22 mouse cellular contexts compared by ENCODE assay signal in the genomic region with DNA sequence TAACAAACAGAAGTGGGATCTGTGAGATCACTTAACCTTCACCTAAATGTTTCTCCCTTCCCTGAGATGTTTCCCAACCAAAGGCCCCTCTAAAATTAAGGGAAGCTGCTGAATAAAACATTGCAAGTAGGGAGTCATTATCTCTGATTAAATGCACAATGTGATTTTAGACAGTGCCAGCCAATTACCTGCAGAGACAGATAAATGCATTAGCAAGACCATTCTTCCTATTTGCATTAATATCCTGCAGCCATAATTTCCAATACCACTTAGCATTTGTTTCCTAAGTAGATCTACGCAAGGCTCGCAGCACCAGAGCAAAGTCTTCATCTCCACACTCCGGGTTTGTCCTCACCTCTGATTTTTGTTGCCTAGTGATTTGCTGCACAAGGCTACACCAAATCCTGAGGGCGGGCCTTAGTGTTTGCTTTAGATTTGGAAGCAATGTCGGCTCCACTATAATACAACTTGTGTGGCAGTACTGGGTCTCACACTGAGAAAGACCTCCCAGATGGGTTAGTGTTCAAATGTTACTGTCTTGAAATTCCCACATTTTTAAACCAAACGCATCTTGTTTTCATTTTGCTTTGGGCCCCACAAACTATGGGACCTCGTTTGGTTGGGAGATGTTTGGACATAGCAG. TPM values are rescaled to one million over a fixed set of nuclear protein-coding genes. Genes with fewer than 3 reads are reported as not detected.
DNase-seq lines count a peak whose midpoint lies in the region; ATAC-seq and TF ChIP-seq lines count a peak whose summit lies in the region.
"Had no signal": no experiment of that assay in that cellular context is flagged by ENCODE, and none has a peak within 500 bp of the region (broad histone marks: within the 10 kb centered on the region; RNA-seq: fewer than 3 reads in every experiment).

No protein-coding gene starts in this region.

- no peaks in the 10 kb centered on the region for H3K27me3 ChIP-seq in kidney, embryonic 14.5 days (ENCODE audit: control insufficient read depth, insufficient read depth, low read length)
- H3K27me3 ChIP-seq in kidney, adult 2 months (replicated peaks; ENCODE audit: control insufficient read depth, insufficient read depth, low read length) = no peaks in the 10 kb centered on the region
- H3K27me3 ChIP-seq in neural tube, embryonic 15.5 days (replicated peaks) = no peaks in the 10 kb centered on the region
- no peaks in the 10 kb centered on the region for H3K27me3 ChIP-seq in embryonic facial prominence, embryonic 15.5 days
- no peaks in the 10 kb centered on the region for H3K27me3 ChIP-seq in heart, embryonic 11.5 days (ENCODE audit: control insufficient read depth, insufficient read depth, low read length)
- H3K27me3 ChIP-seq: neural tube, embryonic 12.5 days had no signal

- no peak overlapping the region for H3K4me3 ChIP-seq in kidney, embryonic 14.5 days (ENCODE audit: low read length)
- no peak overlapping the region for H3K4me3 ChIP-seq in kidney, adult 2 months (ENCODE audit: insufficient read depth, low read depth, low read length)
- no peak overlapping the region for H3K4me3 ChIP-seq in neural tube, embryonic 15.5 days (replicated peaks)
- H3K4me3 ChIP-seq in embryonic facial prominence, embryonic 15.5 days (replicated peaks) = no peak overlapping the region
- no peak overlapping the region for H3K4me3 ChIP-seq in heart, embryonic 11.5 days (ENCODE audit: low read depth, low read length)
- H3K4me3 ChIP-seq: neural tube, embryonic 12.5 days had no signal

- TF ChIP-seq POLR2A in kidney, adult 2 months (IDR thresholded peaks at IDR 0.05; ENCODE audit: low read depth, low read length) = no peak

- H3K27ac ChIP-seq in kidney, embryonic 14.5 days (ENCODE audit: low read depth, low read length) = peak overlapping the region; percentile 49; the same call in 1 of the 2 replicates
- H3K27ac ChIP-seq in kidney, adult 2 months (ENCODE audit: insufficient read depth, low read depth, low read length) = no peak overlapping the region; the same call in 1 of the 2 replicates
- H3K27ac ChIP-seq in neural tube, embryonic 15.5 days (replicated peaks) = no peak overlapping the region
- H3K27ac ChIP-seq in embryonic facial prominence, embryonic 15.5 days (replicated peaks) = peak overlapping the region; percentile 86
- H3K27ac ChIP-seq in heart, embryonic 11.5 days (ENCODE audit: low read depth, low read length) = no peak overlapping the region
- H3K27ac ChIP-seq: neural tube, embryonic 12.5 days had no signal

- ATAC-seq in kidney, embryonic 14.5 days (ENCODE audit: low FRiP score, low TSS enrichment) = no peak
- ATAC-seq in neural tube, embryonic 15.5 days (ENCODE audit: low FRiP score) = no peak
- peak; percentile 54; the same call in 1 of the 2 replicates for ATAC-seq in embryonic facial prominence, embryonic 15.5 days (ENCODE audit: insufficient number of reproducible peaks, low FRiP score, low TSS enrichment, low read depth)
- ATAC-seq in erythroid progenitor cell, adult 5-6 weeks (replicated peaks; ENCODE audit: low FRiP score, poor library complexity, severe bottlenecking) = no peak
- ATAC-seq in heart, embryonic 11.5 days (replicated peaks; ENCODE audit: insufficient number of reproducible peaks, low FRiP score, low TSS enrichment) = no peak
- ATAC-seq: liver, postnatal 0 days had no signal

- H3K9me3 ChIP-seq in kidney, embryonic 14.5 days (ENCODE audit: control insufficient read depth, low read length) = no peaks in the 10 kb centered on the region
- H3K9me3 ChIP-seq in neural tube, embryonic 15.5 days (replicated peaks) = no peaks in the 10 kb centered on the region
- no peaks in the 10 kb centered on the region for H3K9me3 ChIP-seq in embryonic facial prominence, embryonic 15.5 days (replicated peaks)
- H3K9me3 ChIP-seq in heart, embryonic 11.5 days (replicated peaks; ENCODE audit: control insufficient read depth, low read length) = no peaks in the 10 kb centered on the region
- H3K9me3 ChIP-seq: neural tube, embryonic 12.5 days had no signal

- H3K4me2 ChIP-seq in kidney, embryonic 14.5 days (replicated peaks; ENCODE audit: low read depth, low read length) = no peak overlapping the region
- H3K4me2 ChIP-seq in neural tube, embryonic 15.5 days = no peak overlapping the region
- peak overlapping the region; percentile 31; the same call in 1 of the 2 replicates for H3K4me2 ChIP-seq in embryonic facial prominence, embryonic 15.5 days (replicated peaks)
- H3K4me2 ChIP-seq in heart, embryonic 11.5 days = no peak overlapping the region
- H3K4me2 ChIP-seq: neural tube, embryonic 12.5 days had no signal

- TF ChIP-seq CTCF in kidney, adult 2 months (conservative IDR thresholded peaks at IDR 0.05; ENCODE audit: insufficient read depth, insufficient read length, low read depth, low read length) = no peak

- H3K9ac ChIP-seq in kidney, embryonic 14.5 days (ENCODE audit: low read depth, low read length) = no peak overlapping the region
- no peak overlapping the region for H3K9ac ChIP-seq in neural tube, embryonic 15.5 days (replicated peaks)
- no peak overlapping the region for H3K9ac ChIP-seq in embryonic facial prominence, embryonic 15.5 days
- H3K9ac ChIP-seq in heart, embryonic 11.5 days (ENCODE audit: low read depth, low read length) = no peak overlapping the region
- H3K9ac ChIP-seq: liver, postnatal 0 days; neural tube, embryonic 12.5 days had no signal

- WGBS in kidney, embryonic 14.5 days = 77% methylated on average over 7 of the region's 7 CpGs
- 86% methylated on average over 7 of the region's 7 CpGs for WGBS in kidney, adult 2 months
- WGBS in neural tube, embryonic 15.5 days = 80% methylated on average over 7 of the region's 7 CpGs
- WGBS in embryonic facial prominence, embryonic 15.5 days = 44% methylated on average over 7 of the region's 7 CpGs
- 81% methylated on average over 7 of the region's 7 CpGs for WGBS in heart, embryonic 11.5 days (ENCODE audit: insufficient replicate concordance)

- peaks cover 4% of the 10 kb centered on the region; the same call in 1 of the 2 replicates for H3K4me1 ChIP-seq in kidney, embryonic 14.5 days (ENCODE audit: control insufficient read depth, insufficient read depth, low read length)
- H3K4me1 ChIP-seq in kidney, adult 2 months (ENCODE audit: control insufficient read depth, insufficient read depth, low read length) = no peaks in the 10 kb centered on the region
- H3K4me1 ChIP-seq in neural tube, embryonic 15.5 days = no peaks in the 10 kb centered on the region
- peaks cover 16% of the 10 kb centered on the region for H3K4me1 ChIP-seq in embryonic facial prominence, embryonic 15.5 days
- H3K4me1 ChIP-seq in heart, embryonic 11.5 days (ENCODE audit: control insufficient read depth, insufficient read depth, low read length) = no peaks in the 10 kb centered on the region
- H3K4me1 ChIP-seq: neural tube, embryonic 12.5 days had no signal

- H3K36me3 ChIP-seq in kidney, embryonic 14.5 days (ENCODE audit: control insufficient read depth, insufficient read depth, low read length) = no peaks in the 10 kb centered on the region
- H3K36me3 ChIP-seq in kidney, adult 2 months (ENCODE audit: control insufficient read depth, insufficient read depth, low read length) = no peaks in the 10 kb centered on the region
- no peaks in the 10 kb centered on the region for H3K36me3 ChIP-seq in neural tube, embryonic 15.5 days
- no peaks in the 10 kb centered on the region for H3K36me3 ChIP-seq in embryonic facial prominence, embryonic 15.5 days
- no peaks in the 10 kb centered on the region; the same call in 1 of the 2 replicates for H3K36me3 ChIP-seq in heart, embryonic 11.5 days (ENCODE audit: control insufficient read depth, insufficient read depth, low read length)
- H3K36me3 ChIP-seq: neural tube, embryonic 12.5 days had no signal

- no peak for DNase-seq in kidney, adult 2 months
- peak; percentile 27 for DNase-seq in neural tube, embryonic 10.5 days (ENCODE audit: extremely low spot score, low spot score)
- DNase-seq: cerebellum, adult 8-10 months; gastrocnemius, postnatal 14 days; heart, adult 18-20 months; heart, postnatal 4 days; kidney, adult 18-20 months; liver, postnatal 0 days; lung, postnatal 10 days; thymus, postnatal 14 days had no signal

RNA-seq across cellular contexts. Expression of a gene that starts 46.9 kb away (rescaled TPM):
- polyA plus RNA-seq in kidney, embryonic 14.5 days (2014; fragmentation: Nextera tagmentation; extraction: Ambion mirVana) = 0.20 and 0.66 TPM in 2 replicates
- polyA plus RNA-seq in kidney, adult 2 months (2012; rRNA removed) = 16.0 and 17.5 TPM in 2 replicates
- not detected in 2 replicates for polyA plus RNA-seq in neural tube, embryonic 15.5 days (2015; fragmentation: Nextera tagmentation; extraction: Ambion mirVana)
- polyA plus RNA-seq in embryonic facial prominence, embryonic 15.5 days (2015; fragmentation: Nextera tagmentation; extraction: Ambion mirVana) = not detected in 2 replicates
- not detected in 2 replicates for total RNA-seq in erythroid progenitor cell, adult 5-6 weeks (2015; ENCODE audit: low replicate concordance)
- not detected in 2 replicates for total RNA-seq in erythroid progenitor cell, adult 5-6 weeks (2017; ENCODE audit: low replicate concordance)
- not detected in 2 replicates for polyA plus RNA-seq in heart, embryonic 11.5 days (2014; fragmentation: Nextera tagmentation; extraction: Ambion mirVana)
- total RNA-seq: adrenal gland, adult 18-20 months; gastrocnemius, postnatal 14 days; heart, adult 18-20 months; heart, postnatal 4 days; liver, adult 2 months; megakaryocyte, adult 5-6 weeks; monocyte, adult 5-6 weeks had no signal
- polyA plus RNA-seq: heart, embryonic 14.5 days; large intestine, adult 2 months; liver, adult 2 months; liver, postnatal 0 days; neural tube, embryonic 12.5 days had no signal

Comparison
In these comparisons a context has a peak if more than half of its experiments do, and no peak if none do; other contexts are left out.
1. H3K27ac ChIP-seq: peak in kidney, embryonic 14.5 days (single experiment) and embryonic facial prominence, embryonic 15.5 days (single experiment); none in kidney, adult 2 months (single experiment), neural tube, embryonic 15.5 days (single experiment) and heart, embryonic 11.5 days (single experiment).
2. RNA of a gene that starts 46.9 kb away (polyA plus RNA-seq): 16.0 to 17.5 TPM in kidney, adult 2 months; 0.20 to 0.66 TPM in kidney, embryonic 14.5 days, not detected in neural tube, embryonic 15.5 days, not detected in embryonic facial prominence, embryonic 15.5 days and not detected in heart, embryonic 11.5 days; every median in the first group is over 10 times any median in the second.